Mouse (Mus musculus): ENCODE results near the gene 1810049J17Rik. TPM values are rescaled to one million over a fixed set of nuclear protein-coding genes. Genes with fewer than 3 reads are reported as not detected.

The 1810049J17Rik gene
- total RNA-seq, 2 experiments from 2014 or later: 1.0 to 1.1 TPM

- intact Hi-C loops (cut with DNase I): no loop called here
- no peak for DNase-seq (ENCODE audit: low spot score in 2 of 2)
Observed at GRCm38 (mm10) chr15:12351470-12351869, 29.8 kb upstream of the 1810049J17Rik start.

- no peak for DNase-seq (ENCODE audit: low spot score in 2 of 2)
- intact Hi-C loops (cut with DNase I): no loop called here
Observed at GRCm38 (mm10) chr15:12349840-12350239, 28.1 kb upstream of the 1810049J17Rik start.

- no peak for DNase-seq (ENCODE audit: low spot score in 2 of 2)
- intact Hi-C loops (cut with DNase I): no loop called here
Observed at GRCm38 (mm10) chr15:12348950-12349349, 27.3 kb upstream of the 1810049J17Rik start.

- DNase-seq (ENCODE audit: low spot score in 2 of 2): no peak
- intact Hi-C loops (cut with DNase I): no loop called here
Observed at GRCm38 (mm10) chr15:12346916-12347315, 25.2 kb upstream of the 1810049J17Rik start.

GRCm38 (mm10) chr15:12341401-12341758, 19.7 kb upstream of the 1810049J17Rik start:
- no peak for DNase-seq (ENCODE audit: low spot score in 2 of 2)
- intact Hi-C loops (cut with DNase I): no loop called here

- DNase-seq (ENCODE audit: low spot score in 2 of 2): no peak
- intact Hi-C loops (cut with DNase I): no loop called here
Observed at GRCm38 (mm10) chr15:12340536-12341400, 19.1 kb upstream of the 1810049J17Rik start.

GRCm38 (mm10) chr15:12337779-12338137, 16.1 kb upstream of the 1810049J17Rik start:
- no peak for DNase-seq (ENCODE audit: low spot score in 2 of 2)
- intact Hi-C loops (cut with DNase I): no loop called here

GRCm38 (mm10) chr15:12337030-12337778, 15.5 kb upstream of the 1810049J17Rik start:
- intact Hi-C loops (cut with DNase I): no loop called here
- DNase-seq (ENCODE audit: low spot score in 2 of 2): no peak

GRCm38 (mm10) chr15:12334381-12334780, 12.7 kb upstream of the 1810049J17Rik start:
- DNase-seq (ENCODE audit: low spot score in 2 of 2): no peak

GRCm38 (mm10) chr15:12331300-12331699, 9.6 kb upstream of the 1810049J17Rik start:
- no peak for DNase-seq (ENCODE audit: low spot score in 2 of 2)

More at GRCm38 (mm10) chr15:12334381-12334780, 12.7 kb upstream of the 1810049J17Rik start:
- intact Hi-C loops (cut with DNase I): no loop called here

GRCm38 (mm10) chr15:12330892-12331291, 9.2 kb upstream of the 1810049J17Rik start:
- intact Hi-C loops (cut with DNase I): no loop called here
- DNase-seq (ENCODE audit: low spot score in 2 of 2): no peak

More at GRCm38 (mm10) chr15:12331300-12331699, 9.6 kb upstream of the 1810049J17Rik start:
- intact Hi-C loops (cut with DNase I): no loop called here

GRCm38 (mm10) chr15:12330389-12330788, 8.7 kb upstream of the 1810049J17Rik start:
- no peak for DNase-seq (ENCODE audit: low spot score in 2 of 2)
- intact Hi-C loops (cut with DNase I): no loop called here

- intact Hi-C loops (cut with DNase I): loop anchor here (5.0 to 10.0 kb wide), 3 partner anchors 52 to 210 kb away; partner anchors contain the start of genes Mtmr12 and Zfr
- DNase-seq (ENCODE audit: low spot score in 2 of 2): no peak
Observed at GRCm38 (mm10) chr15:12324326-12324725, 2.6 kb upstream of the 1810049J17Rik start.

- intact Hi-C loops (cut with DNase I): loop anchor here (5.0 to 10.0 kb wide), 3 partner anchors 51 to 208 kb away; partner anchors contain the start of genes Mtmr12 and Zfr
Observed at GRCm38 (mm10) chr15:12322676-12323402, 1.1 kb upstream of the 1810049J17Rik start.

GRCm38 (mm10) chr15:12321091-12321787, 460 bp downstream of the 1810049J17Rik start, which contains the start of gene Golph3:
Golph3 (plus strand) TSS chr15:12321450.
- peak; percentile 92 to 96 for DNase-seq (ENCODE audit: low spot score in 2 of 2)
- intact Hi-C loops (cut with DNase I): loop anchor here (5.0 to 10.0 kb wide), 3 partner anchors 49 to 206 kb away; partner anchors contain the start of genes Mtmr12 and Zfr

More at GRCm38 (mm10) chr15:12322676-12323402, 1.1 kb upstream of the 1810049J17Rik start:
- DNase-seq (ENCODE audit: low spot score in 2 of 2): no peak

- no peak for DNase-seq (ENCODE audit: low spot score in 2 of 2)
- intact Hi-C loops (cut with DNase I): loop anchor here (5.0 to 10.0 kb wide), 3 partner anchors 48 to 206 kb away; partner anchors contain the start of genes Mtmr12 and Zfr
Observed at GRCm38 (mm10) chr15:12320441-12321090, 1.1 kb downstream of the 1810049J17Rik start.

- intact Hi-C loops (cut with DNase I): loop anchor here (5.0 to 10.0 kb wide), 3 partner anchors 48 to 205 kb away; partner anchors contain the start of genes Mtmr12 and Zfr
Observed at GRCm38 (mm10) chr15:12319889-12320288, 1.8 kb downstream of the 1810049J17Rik start.

GRCm38 (mm10) chr15:12318451-12318850, 3.2 kb downstream of the 1810049J17Rik start:
- intact Hi-C loops (cut with DNase I): no loop called here

More at GRCm38 (mm10) chr15:12319889-12320288, 1.8 kb downstream of the 1810049J17Rik start:
- DNase-seq (ENCODE audit: low spot score in 2 of 2): no peak

More at GRCm38 (mm10) chr15:12318451-12318850, 3.2 kb downstream of the 1810049J17Rik start:
- no peak for DNase-seq (ENCODE audit: low spot score in 2 of 2)

All from left cerebral cortex, postnatal 36 days (tissue).